Mouse (Mus musculus): ENCODE measurements around the gene Pigq. TPM values are rescaled to one million over a fixed set of nuclear protein-coding genes. Genes with fewer than 3 reads are reported as not detected.
A peak's percentile ranks its signal among the peaks of the same experiment; 100 is the strongest.

The Pigq gene
- total RNA-seq, 2 experiments from 2014 or later = 60.6 to 62.7 TPM

- intact Hi-C loops (cut with DNase I) = no loop called here
- DNase-seq = no peak
Measured at GRCm38 (mm10) chr17:25888837-25889236, 55.9 kb downstream of the Pigq start.

GRCm38 (mm10) chr17:25887467-25887866 is 57.3 kb downstream of the Pigq start:
- DNase-seq = no peak
- intact Hi-C loops (cut with DNase I) = no loop called here

GRCm38 (mm10) chr17:25886806-25887205 is 57.9 kb downstream of the Pigq start:
- DNase-seq = no peak
- intact Hi-C loops (cut with DNase I) = no loop called here

- intact Hi-C loops (cut with DNase I) = no loop called here
- DNase-seq = no peak
Measured at GRCm38 (mm10) chr17:25885636-25886035, 59.1 kb downstream of the Pigq start.

- no peak for DNase-seq
- intact Hi-C loops (cut with DNase I) = no loop called here
Measured at GRCm38 (mm10) chr17:25883824-25884223, 60.9 kb downstream of the Pigq start.

- intact Hi-C loops (cut with DNase I) = no loop called here
- DNase-seq = no peak
Measured at GRCm38 (mm10) chr17:25883268-25883667, 61.5 kb downstream of the Pigq start.

GRCm38 (mm10) chr17:25882306-25882705 is 62.4 kb downstream of the Pigq start:
- intact Hi-C loops (cut with DNase I) = no loop called here
- no peak for DNase-seq

- intact Hi-C loops (cut with DNase I) = no loop called here
- DNase-seq = no peak
Measured at GRCm38 (mm10) chr17:25881691-25882090, 63.0 kb downstream of the Pigq start.

GRCm38 (mm10) chr17:25880913-25881641 is 63.7 kb downstream of the Pigq start:
- DNase-seq = no peak
- intact Hi-C loops (cut with DNase I) = no loop called here

GRCm38 (mm10) chr17:25880196-25880910 is 64.4 kb downstream of the Pigq start, which contains the start of gene Wfikkn1:
Gene Wfikkn1, minus strand, starts transcription at chr17:25880858.
- no peak for DNase-seq
- intact Hi-C loops (cut with DNase I) = no loop called here

GRCm38 (mm10) chr17:25879750-25880149 is 65.0 kb downstream of the Pigq start:
- no peak for DNase-seq
- intact Hi-C loops (cut with DNase I) = no loop called here

- DNase-seq = peak in 1 of 2 experiments; percentile 42
- intact Hi-C loops (cut with DNase I) = no loop called here
Measured at GRCm38 (mm10) chr17:25879261-25879660, 65.5 kb downstream of the Pigq start.

GRCm38 (mm10) chr17:25878611-25879180 is 66.0 kb downstream of the Pigq start:
- intact Hi-C loops (cut with DNase I) = no loop called here
- DNase-seq = no peak

GRCm38 (mm10) chr17:25877741-25878610 is 66.8 kb downstream of the Pigq start:
- no peak for DNase-seq
- intact Hi-C loops (cut with DNase I) = no loop called here

GRCm38 (mm10) chr17:25877025-25877424 is 67.7 kb downstream of the Pigq start:
- DNase-seq = no peak
- intact Hi-C loops (cut with DNase I) = no loop called here

Other genes with a start within 250 kb of the Pigq start
- 1 to 10 TPM; 1.7 to 2.1 TPM for gene Gng13, start 227.8 kb downstream of the Pigq start, total RNA-seq (2021)
- gene Chtf18, start 217.5 kb downstream of the Pigq start, total RNA-seq (2021) = 1 to 10 TPM; 1.1 to 4.4 TPM
- 1 to 10 TPM; 5.0 to 5.4 TPM for gene Rpusd1, start 217.3 kb downstream of the Pigq start, total RNA-seq (2021)
- not detected for gene Mslnl, start 208.9 kb downstream of the Pigq start, total RNA-seq (2021)
- 10 to 100 TPM; 30.0 to 34.5 TPM for gene Msln, start 190.6 kb downstream of the Pigq start, total RNA-seq (2021)
- gene Narfl, start 171.2 kb downstream of the Pigq start, total RNA-seq (2021) = 10 to 100 TPM; 44.8 TPM
- gene Haghl, start 159.3 kb downstream of the Pigq start, total RNA-seq (2021) = 10 to 100 TPM; 15.0 to 15.1 TPM
- under 1 TPM in 1 of 2 experiments, not detected in 1; 0.17 TPM for gene Ccdc78, start 158.4 kb downstream of the Pigq start, total RNA-seq (2021)
- 10 to 100 TPM; 36.4 to 37.4 TPM for gene Fam173a, start 152.0 kb downstream of the Pigq start, total RNA-seq (2021)
- not detected for gene AC134908.4, start 149.3 kb downstream of the Pigq start, total RNA-seq (2021)
- 10 to 100 TPM; 67.1 to 74.7 TPM for gene Metrn, start 147.8 kb downstream of the Pigq start, total RNA-seq (2021)
- 1 to 10 TPM in 1 of 2 experiments, under 1 TPM in 1; 1.00 to 1.2 TPM for gene Fbxl16, start 135.9 kb downstream of the Pigq start, total RNA-seq (2021)
- 10 to 100 TPM; 10.5 to 11.0 TPM for gene Wdr24, start 121.3 kb downstream of the Pigq start, total RNA-seq (2021)
- gene Jmjd8, start 116.1 kb downstream of the Pigq start, total RNA-seq (2021) = 10 to 100 TPM; 33.1 to 34.1 TPM
- gene Stub1, start 111.5 kb downstream of the Pigq start, total RNA-seq (2021) = 100 to 1,000 TPM; 106 to 109 TPM
- gene Rhbdl1, start 107.6 kb downstream of the Pigq start, total RNA-seq (2021) = 1 to 10 TPM; 2.5 to 3.1 TPM
- 1 to 10 TPM; 2.9 to 3.0 TPM for gene Gm20683, start 103.2 kb downstream of the Pigq start, total RNA-seq (2021)
- gene Rhot2, start 100.1 kb downstream of the Pigq start, total RNA-seq (2021) = 100 to 1,000 TPM; 103 to 105 TPM
- gene Wdr90, start 83.4 kb downstream of the Pigq start, total RNA-seq (2021) = 1 to 10 TPM; 5.2 to 5.7 TPM
- 100 to 1,000 TPM; 226 to 230 TPM for gene Mcrip2, start 76.2 kb downstream of the Pigq start, total RNA-seq (2021)
- gene Mettl26, start 69.9 kb downstream of the Pigq start, total RNA-seq (2021) = 10 to 100 TPM; 11.3 to 13.2 TPM
- gene Wfikkn1, start 64.1 kb downstream of the Pigq start, total RNA-seq (2021) = under 1 TPM; 0.91 to 1.00 TPM
- gene Rab40c, start 25.2 kb downstream of the Pigq start, total RNA-seq (2021) = 10 to 100 TPM; 14.4 to 20.0 TPM
- under 1 TPM in 1 of 2 experiments, not detected in 1; 0.17 TPM for gene Nhlrc4, start within 50 bp of the Pigq start, total RNA-seq (2021)
- not detected for gene A930017K11Rik, start 7.6 kb upstream of the Pigq start, total RNA-seq (2021)
- 10 to 100 TPM; 11.4 to 13.1 TPM for gene Capn15, start 40.9 kb upstream of the Pigq start, total RNA-seq (2021)
- gene Rab11fip3, start 124.6 kb upstream of the Pigq start, total RNA-seq (2021) = 10 to 100 TPM; 22.7 to 25.3 TPM
- gene Decr2, start 145.4 kb upstream of the Pigq start, total RNA-seq (2021) = 10 to 100 TPM; 10.9 to 13.0 TPM
- 1 to 10 TPM; 3.1 to 3.6 TPM for gene Nme4, start 150.7 kb upstream of the Pigq start, total RNA-seq (2021)
- gene Tmem8, start 168.4 kb upstream of the Pigq start, total RNA-seq (2021) = 1 to 10 TPM; 1.2 to 1.9 TPM
- 100 to 1,000 TPM; 100 to 115 TPM for gene Mrpl28, start 178.6 kb upstream of the Pigq start, total RNA-seq (2021)
- 10 to 100 TPM; 16.1 to 16.9 TPM for gene Axin1, start 193.8 kb upstream of the Pigq start, total RNA-seq (2021)

All from heart, postnatal 14 days (tissue).